Mouse (Mus musculus): Measurements from ENCODE around the gene Olfr279. TPM values are rescaled to one million over a fixed set of nuclear protein-coding genes. Genes with fewer than 3 reads are reported as not detected.
"Not testable (repeated sequence)": the region's sequence is repeated elsewhere in the genome, so short reads cannot be mapped to it uniquely, and the experiment has no call there.

The Olfr279 gene
- polyA plus RNA-seq, 1 experiment: not detected

DNA sequence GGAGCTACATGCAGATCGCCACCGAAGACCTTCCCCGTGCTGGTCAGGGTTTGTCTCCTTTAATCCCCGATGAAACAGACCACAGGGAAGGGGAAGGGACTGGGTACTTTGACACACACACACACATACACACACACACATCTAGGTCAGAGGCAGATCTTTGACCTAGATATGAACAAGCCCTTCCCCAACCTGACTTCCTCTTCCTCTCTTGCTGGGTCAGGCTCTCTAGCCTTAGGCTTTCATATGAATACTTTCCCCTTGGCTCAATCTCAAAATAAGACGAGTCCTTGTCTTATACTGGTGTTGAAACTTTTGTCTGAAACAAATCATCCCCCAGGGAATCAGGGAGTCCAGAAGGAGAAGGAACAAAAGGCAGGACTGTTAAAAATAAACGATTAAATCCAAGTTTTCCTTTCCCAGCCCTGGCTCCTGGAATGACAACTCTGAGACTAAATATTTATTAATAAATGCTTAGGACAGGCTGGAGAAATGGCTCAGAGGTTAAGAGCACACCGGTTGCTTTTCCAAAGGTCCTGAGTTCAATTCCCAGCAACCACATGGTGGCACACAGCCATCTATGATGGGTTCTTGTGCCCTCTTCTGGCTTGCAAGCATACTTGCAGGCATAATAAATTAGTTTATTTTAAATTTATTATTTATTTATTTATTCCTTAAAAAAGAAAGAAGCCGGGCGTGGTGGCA lies 14.2 kb downstream of the Olfr279 start:
- no peak for TF ChIP-seq GATA1 (IDR thresholded peaks at IDR 0.05; ENCODE audit: low read length)
- no peak for TF ChIP-seq TAL1 (IDR thresholded peaks at IDR 0.05; ENCODE audit: low read length)
- H3K36me3 ChIP-seq (ENCODE audit: control insufficient read depth): no peaks in the 10 kb centered on the region
- H3K4me3 ChIP-seq (replicated peaks): no peak overlapping the region
- peaks cover 4% of the 10 kb centered on the region for H3K4me1 ChIP-seq (ENCODE audit: control insufficient read depth)
- peaks cover 2% of the 10 kb centered on the region; the same call in 1 of the 2 replicates for H3K9me3 ChIP-seq (ENCODE audit: control insufficient read depth, low read length)
- peaks cover 14% of the 10 kb centered on the region for H3K27me3 ChIP-seq (ENCODE audit: control insufficient read depth)

DNA sequence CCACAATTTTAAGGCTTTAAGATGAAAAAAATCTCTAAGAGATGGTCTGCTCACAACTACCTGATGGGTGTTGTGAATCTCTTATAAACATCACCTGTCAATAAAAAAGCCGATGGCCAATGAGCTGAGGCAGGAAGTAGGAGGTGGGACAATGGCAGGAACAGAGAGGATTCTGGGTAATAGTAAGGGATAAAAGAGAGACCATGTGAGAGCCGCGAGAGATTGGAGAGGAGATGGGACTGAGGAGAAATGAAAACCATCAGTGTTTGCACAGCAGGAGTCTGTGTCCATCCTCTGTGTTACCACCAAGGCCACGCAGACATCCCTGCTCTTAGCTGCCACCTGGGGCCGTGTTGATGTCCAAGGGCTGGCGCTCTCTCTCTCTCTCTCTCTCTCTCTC lies 15.1 kb downstream of the Olfr279 start:
- no peaks in the 10 kb centered on the region for H3K36me3 ChIP-seq (ENCODE audit: control insufficient read depth)
- peaks cover 5% of the 10 kb centered on the region for H3K4me1 ChIP-seq (ENCODE audit: control insufficient read depth)
- TF ChIP-seq TAL1 (IDR thresholded peaks at IDR 0.05; ENCODE audit: low read length) (no peak), GATA1 (IDR thresholded peaks at IDR 0.05; ENCODE audit: low read length) (no peak)
- H3K27me3 ChIP-seq (ENCODE audit: control insufficient read depth): peaks cover 14% of the 10 kb centered on the region
- H3K9me3 ChIP-seq (ENCODE audit: control insufficient read depth, low read length): peaks cover 2% of the 10 kb centered on the region; the same call in 1 of the 2 replicates
- H3K4me3 ChIP-seq (replicated peaks): no peak overlapping the region

DNA sequence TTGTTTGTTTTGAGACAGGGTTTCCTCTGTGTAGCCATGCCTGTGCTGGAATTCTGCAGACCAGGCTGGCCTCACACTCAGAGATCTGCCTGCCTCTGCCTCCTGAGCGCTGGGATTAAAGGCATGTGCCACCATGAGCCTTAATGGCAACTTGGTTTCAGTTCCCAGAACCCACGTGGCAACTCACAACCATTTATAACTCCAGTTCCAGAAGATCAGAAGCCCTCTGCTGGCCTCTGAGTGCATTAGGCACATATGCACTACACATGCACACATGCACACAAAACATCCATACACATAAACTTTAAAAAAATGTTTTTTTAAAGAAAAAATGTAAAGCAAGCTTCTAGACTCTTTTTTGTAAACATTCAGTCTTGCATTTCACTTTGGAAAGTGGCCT lies 17.2 kb downstream of the Olfr279 start:
- Histone ChIP-seq H3K27me3 (ENCODE audit: control insufficient read depth) (peaks cover 12% of the 10 kb centered on the region), H3K4me1 (ENCODE audit: control insufficient read depth) (peaks cover 5% of the 10 kb centered on the region), H3K4me3 (replicated peaks) (no peak overlapping the region), H3K36me3 (ENCODE audit: control insufficient read depth) (no peaks in the 10 kb centered on the region), H3K9me3 (ENCODE audit: control insufficient read depth, low read length) (peaks cover 2% of the 10 kb centered on the region; the same call in 1 of the 2 replicates)
- no peak for TF ChIP-seq TAL1 (IDR thresholded peaks at IDR 0.05; ENCODE audit: low read length)
- no peak for TF ChIP-seq GATA1 (IDR thresholded peaks at IDR 0.05; ENCODE audit: low read length)

DNA sequence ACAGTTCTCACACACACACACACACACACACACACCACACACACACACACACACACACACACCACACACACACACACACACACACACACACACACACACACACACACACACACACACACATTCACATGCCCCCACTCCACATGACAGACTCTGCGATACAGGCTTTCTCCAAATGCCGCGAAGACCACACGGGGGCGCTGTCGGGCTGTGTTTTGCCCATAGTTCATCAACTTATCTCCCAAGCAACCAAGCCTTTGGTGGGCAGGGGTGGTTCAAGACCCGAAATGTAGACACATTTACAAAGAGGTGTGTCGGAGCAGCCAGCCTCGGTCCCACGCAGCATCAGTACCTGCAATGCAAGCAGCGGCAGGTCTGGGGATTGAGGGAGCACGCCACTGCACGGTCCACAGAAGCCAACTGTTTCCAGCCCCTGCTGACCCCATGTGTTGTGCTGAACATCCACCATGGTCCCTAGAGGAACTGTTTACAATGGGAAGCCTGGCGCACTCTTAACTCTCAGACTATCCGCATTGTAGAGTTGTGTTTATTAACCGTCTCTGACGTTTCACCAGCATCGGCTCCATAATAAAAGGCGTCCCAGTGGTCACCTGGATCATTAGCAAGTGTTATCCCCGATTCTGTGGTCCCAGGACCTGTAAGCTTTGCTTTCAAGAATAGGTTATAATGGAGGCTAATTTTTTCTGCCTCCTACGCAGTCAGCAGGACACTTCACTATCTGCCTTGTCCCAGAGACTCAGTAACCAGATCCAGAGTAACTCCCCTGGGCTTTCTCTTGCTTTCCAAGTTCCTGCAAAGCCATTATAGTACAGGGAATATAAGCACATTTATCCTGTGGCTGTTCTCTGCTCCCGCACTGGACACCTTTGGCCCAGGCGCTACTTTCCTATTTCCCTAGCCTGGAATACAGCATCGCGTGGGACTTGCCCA lies 18.5 kb downstream of the Olfr279 start:
- Histone ChIP-seq H3K4me3 (replicated peaks) (peak overlapping the region; percentile 36), H3K36me3 (ENCODE audit: control insufficient read depth) (no peaks in the 10 kb centered on the region), H3K4me1 (ENCODE audit: control insufficient read depth) (peaks cover 5% of the 10 kb centered on the region), H3K9me3 (ENCODE audit: control insufficient read depth, low read length) (no peaks in the 10 kb centered on the region), H3K27me3 (ENCODE audit: control insufficient read depth) (peaks cover 6% of the 10 kb centered on the region)
- TF ChIP-seq TAL1 (IDR thresholded peaks at IDR 0.05; ENCODE audit: low read length) (no peak), GATA1 (IDR thresholded peaks at IDR 0.05; ENCODE audit: low read length) (no peak)

DNA sequence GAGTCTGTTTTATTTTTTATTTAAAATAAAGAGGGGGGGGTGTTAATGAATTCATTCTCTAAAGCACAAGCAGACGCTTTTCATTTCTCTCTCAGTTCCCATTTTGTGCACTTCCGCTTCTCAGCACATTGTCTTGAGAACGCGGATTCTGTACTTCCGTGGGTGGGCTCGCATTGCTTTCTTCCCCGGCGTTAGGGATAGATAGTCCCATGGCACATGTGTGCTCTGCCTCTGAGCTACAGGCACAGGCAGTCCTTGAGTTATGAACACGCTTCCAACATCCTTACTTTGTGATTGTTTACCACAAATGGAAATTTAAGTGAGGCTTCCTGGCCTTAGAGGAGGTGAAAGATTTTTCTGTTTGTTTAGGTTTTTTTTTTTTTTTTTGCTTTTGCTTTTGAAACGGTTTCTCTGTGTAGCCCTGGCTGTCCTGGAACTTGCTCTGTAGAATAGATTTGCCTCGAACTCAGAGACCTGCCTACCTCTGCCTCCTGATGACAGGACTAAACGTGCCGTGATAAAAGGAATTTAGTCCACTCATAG lies 19.3 kb downstream of the Olfr279 start:
- TF ChIP-seq TAL1 (IDR thresholded peaks at IDR 0.05; ENCODE audit: low read length) (no peak), GATA1 (IDR thresholded peaks at IDR 0.05; ENCODE audit: low read length) (no peak)
- Histone ChIP-seq H3K4me3 (replicated peaks) (no peak overlapping the region), H3K9me3 (ENCODE audit: control insufficient read depth, low read length) (no peaks in the 10 kb centered on the region), H3K27me3 (ENCODE audit: control insufficient read depth) (peaks cover 3% of the 10 kb centered on the region; the same call in 1 of the 2 replicates), H3K4me1 (ENCODE audit: control insufficient read depth) (peaks cover 5% of the 10 kb centered on the region), H3K36me3 (ENCODE audit: control insufficient read depth) (no peaks in the 10 kb centered on the region)

DNA sequence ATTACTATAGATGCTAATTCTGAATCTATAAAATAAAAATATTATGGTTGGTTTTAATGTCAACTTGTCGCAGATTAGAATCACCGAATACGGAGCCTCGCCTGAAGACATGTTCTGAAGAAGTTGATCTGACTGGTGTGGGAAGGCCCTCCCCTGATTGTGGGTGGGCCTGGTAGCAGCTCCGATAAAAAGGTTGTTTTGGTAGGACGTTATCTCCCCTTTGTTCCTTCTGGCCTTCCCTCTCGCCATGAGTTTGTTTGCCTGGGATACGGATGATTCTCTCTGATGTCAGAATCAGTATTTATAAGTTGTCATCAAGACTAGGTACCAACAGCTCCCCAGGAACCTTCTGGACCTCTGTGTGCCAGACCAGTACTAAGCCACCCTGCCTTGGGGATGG lies 20.0 kb downstream of the Olfr279 start:
- H3K4me1 ChIP-seq (ENCODE audit: control insufficient read depth): peaks cover 5% of the 10 kb centered on the region
- peaks cover 3% of the 10 kb centered on the region; the same call in 1 of the 2 replicates for H3K27me3 ChIP-seq (ENCODE audit: control insufficient read depth)
- H3K4me3 ChIP-seq (replicated peaks): no peak overlapping the region
- no peaks in the 10 kb centered on the region for H3K9me3 ChIP-seq (ENCODE audit: control insufficient read depth, low read length)
- TF ChIP-seq TAL1 (IDR thresholded peaks at IDR 0.05; ENCODE audit: low read length) (no peak), GATA1 (IDR thresholded peaks at IDR 0.05; ENCODE audit: low read length) (no peak)
- no peaks in the 10 kb centered on the region; the same call in 1 of the 2 replicates for H3K36me3 ChIP-seq (ENCODE audit: control insufficient read depth)

DNA sequence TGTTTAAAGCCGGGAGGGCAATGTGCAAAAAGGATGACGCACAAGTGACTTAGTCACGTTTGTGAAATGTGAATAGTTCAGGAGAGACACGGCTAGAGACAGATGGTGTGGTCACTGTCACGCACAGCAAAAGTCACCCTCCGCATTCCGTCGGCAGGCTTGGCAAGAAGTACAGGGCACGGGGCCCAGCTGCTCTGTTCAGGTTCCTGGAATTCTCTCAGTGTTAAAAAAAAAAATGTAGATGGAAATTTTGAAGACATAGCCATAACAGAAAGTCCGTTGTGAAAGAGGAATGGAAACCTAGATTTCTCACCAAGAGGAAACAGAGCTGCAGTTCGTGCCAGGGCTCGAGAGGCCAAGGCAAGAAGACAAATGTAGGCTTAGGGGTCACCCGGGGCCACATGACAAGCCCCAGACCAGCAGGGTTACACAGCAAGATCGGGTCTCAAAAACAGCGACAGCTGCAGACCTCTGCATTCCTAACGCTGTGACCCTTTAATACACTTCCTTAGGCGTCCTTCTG lies 20.7 kb downstream of the Olfr279 start:
- H3K4me1 ChIP-seq (ENCODE audit: control insufficient read depth): peaks cover 8% of the 10 kb centered on the region

DNA sequence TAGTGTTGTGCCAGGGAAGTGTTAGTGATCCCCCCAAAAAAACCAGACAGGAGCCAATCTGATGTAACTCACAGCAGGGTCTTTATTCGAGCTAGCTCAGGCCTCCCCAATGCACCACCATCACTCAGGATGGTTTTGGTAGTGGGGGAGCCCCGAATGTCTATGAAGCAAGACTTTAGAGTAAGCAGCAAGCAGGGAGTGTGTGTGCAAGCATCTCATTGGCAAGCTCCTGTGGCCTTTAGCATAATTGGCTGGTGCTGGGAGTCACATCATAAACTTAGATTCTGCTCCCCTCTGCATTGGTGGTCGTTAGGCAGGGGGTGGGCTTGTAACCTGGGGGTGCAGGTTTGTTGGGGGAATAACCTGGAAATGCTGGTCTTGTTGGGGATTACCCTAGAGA lies 21.5 kb downstream of the Olfr279 start:
- H3K9me3 ChIP-seq (ENCODE audit: control insufficient read depth, low read length); H3K4me1 ChIP-seq (ENCODE audit: control insufficient read depth); H3K27me3 ChIP-seq (ENCODE audit: control insufficient read depth); H3K4me3 ChIP-seq (replicated peaks): not testable (repeated sequence)
- H3K36me3 ChIP-seq (ENCODE audit: control insufficient read depth): peaks cover 13% of the 10 kb centered on the region

More for the DNA sequence above, 20.7 kb downstream of the Olfr279 start:
- H3K36me3 ChIP-seq (ENCODE audit: control insufficient read depth): peaks cover 5% of the 10 kb centered on the region
- no peaks in the 10 kb centered on the region for H3K9me3 ChIP-seq (ENCODE audit: control insufficient read depth, low read length)
- H3K4me3 ChIP-seq (replicated peaks): no peak overlapping the region
- no peak for TF ChIP-seq GATA1 (IDR thresholded peaks at IDR 0.05; ENCODE audit: low read length)
- TF ChIP-seq TAL1 (IDR thresholded peaks at IDR 0.05; ENCODE audit: low read length): no peak
- H3K27me3 ChIP-seq (ENCODE audit: control insufficient read depth): peaks cover under 1% of the 10 kb centered on the region; the same call in 1 of the 2 replicates

DNA sequence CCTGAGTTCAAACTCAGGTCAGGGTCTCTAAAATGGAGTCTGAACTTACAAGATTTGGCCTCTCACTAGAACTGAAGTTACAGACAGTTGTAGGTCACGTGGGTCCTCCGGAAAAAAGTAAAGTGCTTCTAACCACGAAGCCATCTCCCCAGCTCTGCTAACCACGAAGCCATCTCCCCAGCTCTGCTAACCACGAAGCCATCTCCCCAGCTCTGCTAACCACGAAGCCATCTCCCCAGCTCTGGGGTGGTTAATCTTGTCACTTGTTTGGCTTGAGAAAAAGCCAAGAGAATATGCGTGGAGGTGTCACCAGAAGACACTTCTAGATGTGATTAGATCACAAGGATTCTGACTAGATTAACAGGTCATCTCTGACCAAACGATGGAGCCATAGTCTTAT lies 21.9 kb downstream of the Olfr279 start:
- no peak for TF ChIP-seq TAL1 (IDR thresholded peaks at IDR 0.05; ENCODE audit: low read length)
- no peak for TF ChIP-seq GATA1 (IDR thresholded peaks at IDR 0.05; ENCODE audit: low read length)
- no peaks in the 10 kb centered on the region for H3K27me3 ChIP-seq (ENCODE audit: control insufficient read depth)
- H3K4me1 ChIP-seq (ENCODE audit: control insufficient read depth): peaks cover 8% of the 10 kb centered on the region
- H3K9me3 ChIP-seq (ENCODE audit: control insufficient read depth, low read length): no peaks in the 10 kb centered on the region
- H3K36me3 ChIP-seq (ENCODE audit: control insufficient read depth): peaks cover 13% of the 10 kb centered on the region
- H3K4me3 ChIP-seq (replicated peaks): no peak overlapping the region

DNA sequence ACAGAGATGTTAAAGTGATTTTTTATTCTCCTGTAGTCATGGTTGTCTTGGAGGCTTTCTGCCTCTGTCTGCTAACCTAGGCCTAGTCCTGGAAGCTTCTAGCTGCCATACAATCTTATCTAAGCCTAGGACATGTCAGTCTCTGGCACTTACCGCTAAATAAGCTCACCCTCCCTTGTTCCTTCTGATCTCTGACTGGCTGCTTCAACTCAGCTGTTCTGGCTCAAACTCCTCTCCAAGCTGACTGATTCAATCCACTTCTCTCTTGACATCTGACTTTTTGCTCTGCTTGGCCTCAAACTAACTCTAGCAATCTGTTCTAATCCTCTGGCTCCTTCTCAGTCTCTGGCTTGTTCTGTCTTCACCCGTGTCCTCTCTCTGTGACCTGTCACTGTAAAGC lies 22.6 kb downstream of the Olfr279 start:
- not testable (repeated sequence) for H3K27me3 ChIP-seq (ENCODE audit: control insufficient read depth); H3K4me1 ChIP-seq (ENCODE audit: control insufficient read depth); H3K4me3 ChIP-seq (replicated peaks); H3K9me3 ChIP-seq (ENCODE audit: control insufficient read depth, low read length)
- H3K36me3 ChIP-seq (ENCODE audit: control insufficient read depth): peaks cover 19% of the 10 kb centered on the region
